Mouse (Mus musculus) cerebellum, adult 8-10 months (tissue): ENCODE data around the gene Rsph3a.
"Not testable (repeated sequence)": the region's sequence is repeated elsewhere in the genome, so short reads cannot be mapped to it uniquely, and the experiment has no call there.

Source experiments
- DNase-seq: peaks from one replicate; pipeline ENCODE4 v3.0.0; 2022

The Rsph3a gene

DNA sequence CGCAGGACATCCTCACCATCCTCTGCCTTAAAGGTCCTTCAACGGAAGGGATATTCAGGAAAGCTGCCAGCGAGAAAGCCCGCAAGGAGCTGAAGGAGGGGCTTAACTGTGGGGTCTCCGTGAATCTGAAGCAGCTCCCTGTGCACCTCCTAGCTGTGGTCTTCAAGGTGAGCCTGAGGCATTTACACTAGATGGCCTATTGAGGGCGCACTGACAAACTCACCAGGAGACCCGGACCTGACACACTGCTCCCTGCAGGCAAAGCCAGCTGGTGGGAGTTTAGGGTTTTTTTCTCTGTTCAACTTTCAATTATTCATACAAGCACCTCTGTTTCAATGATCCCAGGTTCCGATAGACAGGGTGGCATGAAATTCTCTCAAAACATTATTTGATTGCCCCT, 16.1 kb upstream of the Rsph3a start:
- DNase-seq, result no peak

DNA sequence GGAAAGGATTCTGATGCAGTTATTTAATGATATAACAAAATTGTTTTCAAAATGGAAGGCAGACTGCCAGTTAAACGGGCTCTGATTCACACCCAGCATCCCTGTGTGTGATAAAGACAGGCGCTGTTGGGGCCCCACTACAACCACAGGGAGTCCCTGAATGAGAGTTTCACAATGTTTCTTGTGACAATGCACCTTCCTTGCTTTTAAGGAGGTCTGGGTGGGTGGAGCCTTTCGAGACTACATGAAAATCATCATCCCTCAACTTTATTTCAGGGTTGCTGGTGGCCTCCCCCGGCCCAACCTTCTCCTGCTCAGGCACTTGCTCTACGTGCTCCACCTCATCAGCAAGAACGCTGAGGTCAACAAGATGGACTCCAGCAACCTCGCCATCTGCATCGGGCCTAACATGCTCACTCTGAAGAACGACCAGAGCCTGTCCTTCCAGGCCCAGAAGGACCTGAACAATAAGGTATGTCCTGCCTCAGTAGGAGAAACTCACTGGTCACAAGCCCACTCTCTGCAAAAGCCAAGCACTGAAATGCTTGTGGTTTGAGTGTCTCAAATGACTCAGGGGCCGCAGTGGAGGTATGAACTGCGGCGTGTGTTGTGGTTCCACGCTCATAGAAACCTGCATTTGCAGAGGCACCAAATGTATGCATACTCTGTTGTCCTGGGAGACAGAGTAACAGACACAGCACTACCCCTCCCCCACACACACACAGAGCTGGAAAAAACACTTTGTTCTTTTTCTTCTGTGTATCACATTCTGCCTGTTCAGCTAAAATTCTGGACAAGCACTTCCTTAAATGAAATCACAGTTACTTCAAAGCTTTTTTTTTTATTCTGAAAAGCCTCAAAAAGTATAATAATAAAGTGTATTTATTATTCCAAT, 14.1 kb upstream of the Rsph3a start:
- DNase-seq, result no peak

DNA sequence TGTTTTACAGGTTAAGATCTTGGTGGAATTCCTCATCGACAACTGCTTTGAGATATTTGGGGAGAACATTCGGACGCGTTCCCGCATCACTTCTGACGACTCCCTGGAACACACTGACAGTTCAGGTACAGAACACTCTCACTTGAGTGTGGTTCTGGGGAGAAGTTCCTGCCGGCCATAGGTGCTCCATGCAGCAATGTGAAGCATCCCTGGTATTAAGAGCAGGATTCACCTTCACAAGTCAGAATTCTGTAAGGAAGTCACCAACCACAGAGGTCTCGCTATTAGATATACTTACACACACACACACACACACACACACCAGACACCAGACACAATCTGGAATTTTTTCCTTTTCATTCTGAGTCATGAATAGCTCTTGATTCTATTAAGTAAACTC, 13.3 kb upstream of the Rsph3a start:
- DNase-seq, result not testable (repeated sequence)

DNA sequence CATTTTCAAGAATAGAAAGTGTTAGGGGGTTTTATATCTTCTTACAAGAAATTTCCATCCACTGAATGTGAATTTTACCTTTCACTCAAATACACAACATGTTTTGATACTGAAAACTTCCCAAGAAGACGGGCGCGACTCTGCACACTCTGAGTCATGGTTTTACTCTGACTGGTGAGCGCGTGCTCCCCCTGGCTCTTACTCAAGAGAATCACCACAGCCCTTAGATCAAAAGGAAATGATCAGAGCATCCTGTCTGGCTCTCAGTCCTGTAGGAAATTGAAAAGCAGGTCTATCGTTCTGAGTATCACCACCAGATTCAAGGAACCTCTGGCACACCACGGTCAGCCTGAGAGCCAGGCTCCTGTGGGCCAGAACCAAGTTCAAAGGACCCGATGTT, 5.8 kb upstream of the Rsph3a start:
- DNase-seq, result no peak

DNA sequence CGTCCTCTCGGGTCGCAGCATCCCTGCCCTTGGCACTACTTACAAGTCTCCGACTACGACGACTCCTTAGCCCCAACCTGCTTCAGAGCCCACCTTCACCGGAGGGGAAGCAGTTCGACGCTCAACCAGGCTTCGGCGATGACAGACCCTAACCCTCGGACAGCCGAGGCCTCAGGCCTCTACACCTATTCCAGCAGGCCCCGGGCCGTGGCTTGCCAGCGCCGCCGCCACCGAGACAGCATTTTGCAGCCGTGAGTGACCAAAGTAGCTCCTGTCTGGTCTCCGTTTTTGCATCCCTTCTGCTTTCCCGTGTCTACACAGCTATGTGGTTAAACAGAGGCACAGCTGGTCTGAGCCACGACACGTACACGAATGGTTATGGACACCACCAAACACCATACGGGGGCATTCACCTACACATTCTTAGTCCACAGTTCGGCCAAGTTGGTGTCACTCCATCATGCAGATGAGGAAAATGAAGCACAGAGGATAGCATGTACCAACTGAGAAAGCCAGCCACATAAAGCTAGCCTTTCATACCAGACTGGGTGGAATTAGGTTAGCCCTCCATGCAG, 726 bp downstream of the Rsph3a start:
- DNase-seq, result not testable (repeated sequence)

DNA sequence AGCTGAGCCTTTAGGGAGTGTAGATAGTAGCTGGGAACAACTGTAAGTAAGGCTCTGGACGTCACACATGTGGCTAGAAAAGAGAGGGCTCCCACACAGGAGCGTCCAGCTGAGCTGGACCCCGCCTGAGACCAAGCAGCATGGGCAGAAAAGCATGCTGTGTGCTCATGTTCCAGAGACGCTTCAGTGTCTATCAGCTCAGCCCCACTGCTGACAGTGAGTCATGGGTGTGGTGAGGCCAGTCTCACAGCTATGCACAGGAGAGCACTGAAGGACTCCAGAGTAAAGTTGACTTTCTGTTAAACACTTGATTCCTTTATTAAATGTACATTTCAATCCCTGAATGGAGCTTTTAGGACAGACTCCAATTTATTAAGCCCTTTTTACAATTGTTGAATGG, 5.9 kb downstream of the Rsph3a start:
- DNase-seq, result not testable (repeated sequence)

DNA sequence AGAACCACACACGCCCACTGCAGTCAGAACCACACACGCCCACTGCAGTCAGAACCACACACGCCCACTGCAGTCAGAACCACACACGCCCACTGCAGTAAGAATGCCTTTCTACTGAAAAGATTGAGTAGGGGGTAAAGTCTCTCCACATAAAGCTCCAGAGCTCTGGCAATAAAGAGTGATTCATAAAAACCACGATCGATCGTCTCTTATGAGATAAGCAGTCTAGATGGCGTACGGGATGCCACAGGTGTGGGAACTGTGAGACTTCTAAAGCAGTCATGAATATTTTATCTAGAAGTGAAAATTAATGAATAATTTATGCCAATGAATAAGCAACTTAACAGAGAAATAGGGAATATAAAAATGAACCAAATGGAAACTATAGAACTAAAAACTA, 11.8 kb downstream of the Rsph3a start:
- not testable (repeated sequence) for DNase-seq

DNA sequence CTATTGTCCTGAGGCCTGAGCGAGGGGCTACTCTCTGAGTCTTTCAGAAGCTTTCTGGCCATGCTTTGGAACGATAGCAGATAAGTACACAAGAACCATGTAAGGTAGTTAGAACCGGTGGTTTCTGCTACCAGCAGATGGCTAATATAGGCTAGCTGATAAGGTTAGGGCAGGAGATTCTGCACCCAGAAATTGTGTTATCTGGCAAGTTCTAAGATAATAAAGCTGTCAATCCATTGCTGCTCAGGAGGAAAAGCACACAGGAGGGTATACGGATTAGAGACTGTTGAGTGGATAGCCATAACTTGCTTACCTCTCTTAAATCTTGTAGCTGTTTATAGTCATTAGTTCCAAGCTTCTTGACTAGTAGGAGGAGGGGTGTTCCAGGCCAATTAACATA, 17.9 kb downstream of the Rsph3a start:
- DNase-seq, result not testable (repeated sequence)

DNA sequence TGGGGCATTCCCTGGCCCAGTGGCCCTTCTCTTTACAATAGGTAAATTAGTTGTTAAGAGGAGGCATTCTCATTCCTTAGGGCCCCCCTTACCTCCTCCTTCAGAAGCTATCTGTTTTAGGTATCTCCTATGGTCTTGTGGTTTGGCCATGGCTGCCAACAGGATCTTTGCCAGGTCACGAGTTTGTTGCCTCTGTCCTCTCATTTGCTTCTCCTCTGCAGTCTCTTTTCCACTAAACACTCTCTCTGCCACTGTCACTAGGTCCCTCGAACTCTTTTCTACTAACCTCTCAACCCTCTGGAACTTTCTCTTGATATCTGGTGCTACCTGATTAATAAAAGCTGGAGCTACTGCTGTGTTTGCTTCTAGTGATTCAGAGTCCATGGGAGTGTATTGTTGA, 19.0 kb downstream of the Rsph3a start:
- not testable (repeated sequence) for DNase-seq

DNA sequence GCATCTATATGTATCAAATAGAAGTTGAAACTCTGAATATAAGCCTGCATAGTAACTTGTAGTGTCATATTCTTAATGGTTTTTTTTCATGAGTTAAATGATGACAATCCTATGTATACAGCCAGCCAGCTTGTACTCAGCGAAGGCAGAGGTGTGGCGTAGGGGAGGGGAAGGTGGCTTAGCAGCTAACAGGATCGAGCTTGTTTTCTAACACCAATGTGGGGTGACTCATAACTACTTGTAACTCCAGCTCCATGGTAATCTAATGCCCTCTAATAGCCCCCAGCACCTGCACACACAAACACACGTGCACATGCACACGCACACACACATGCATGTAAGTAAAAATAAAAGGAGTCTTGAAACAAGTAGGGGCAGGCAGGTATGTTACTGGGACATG, 23.1 kb downstream of the Rsph3a start:
- DNase-seq, result not testable (repeated sequence)

DNA sequence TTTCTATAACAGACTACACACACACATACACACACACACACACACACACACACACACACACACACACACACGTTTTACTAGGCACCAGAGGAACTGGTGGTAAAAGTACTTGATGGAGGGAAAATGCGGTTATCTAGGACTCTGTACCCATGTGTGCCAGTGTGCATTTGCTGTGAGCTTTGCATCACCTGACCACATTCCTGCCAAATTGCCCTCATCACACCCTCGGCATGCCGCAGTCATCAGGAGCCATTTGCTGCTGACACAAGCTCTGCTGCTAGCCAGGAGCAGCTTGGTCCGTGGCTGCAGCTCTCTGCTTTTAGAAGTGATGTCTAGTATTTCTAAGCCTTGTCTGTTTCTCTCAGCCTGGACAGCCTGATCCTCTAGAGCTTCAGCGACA, 24.4 kb downstream of the Rsph3a start:
- not testable (repeated sequence) for DNase-seq

DNA sequence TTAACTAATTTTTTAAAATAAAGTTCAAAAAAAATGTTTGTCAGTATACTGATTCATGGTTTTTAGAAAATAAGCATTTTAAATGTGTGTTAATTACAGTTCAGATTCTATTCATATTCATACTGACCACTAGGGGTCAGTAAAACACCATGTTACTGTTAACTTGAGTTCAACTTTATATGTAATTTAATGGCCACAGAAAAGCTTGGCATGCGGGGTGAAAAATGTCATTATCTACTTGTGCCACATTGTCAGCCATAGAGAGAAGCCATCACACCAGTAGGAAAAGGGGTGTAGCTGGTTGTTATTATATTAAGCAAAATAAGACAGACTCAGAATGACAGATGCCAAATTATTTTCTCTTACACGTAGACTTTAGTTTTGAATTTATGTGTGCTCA, 38.1 kb downstream of the Rsph3a start:
- not testable (repeated sequence) for DNase-seq

DNA sequence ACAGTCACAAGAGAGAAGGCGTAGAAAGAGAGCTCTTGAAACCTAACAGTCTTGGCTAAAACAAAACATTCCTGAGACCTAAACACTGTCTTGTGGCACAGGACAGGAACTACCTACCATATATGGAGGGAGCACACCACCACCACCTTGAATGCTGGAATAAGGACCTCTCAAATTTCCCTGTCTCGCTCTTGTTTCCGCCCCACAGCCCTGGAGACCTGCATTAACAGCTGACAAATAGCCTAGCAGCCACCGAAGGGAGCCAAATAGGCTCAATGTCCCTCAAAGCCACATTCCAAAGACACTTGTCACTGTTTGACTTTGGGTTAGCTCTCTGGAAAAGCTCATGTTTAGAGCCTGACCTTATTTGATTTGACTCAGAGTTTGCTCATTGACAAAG, 40.2 kb downstream of the Rsph3a start:
- not testable (repeated sequence) for DNase-seq

DNA sequence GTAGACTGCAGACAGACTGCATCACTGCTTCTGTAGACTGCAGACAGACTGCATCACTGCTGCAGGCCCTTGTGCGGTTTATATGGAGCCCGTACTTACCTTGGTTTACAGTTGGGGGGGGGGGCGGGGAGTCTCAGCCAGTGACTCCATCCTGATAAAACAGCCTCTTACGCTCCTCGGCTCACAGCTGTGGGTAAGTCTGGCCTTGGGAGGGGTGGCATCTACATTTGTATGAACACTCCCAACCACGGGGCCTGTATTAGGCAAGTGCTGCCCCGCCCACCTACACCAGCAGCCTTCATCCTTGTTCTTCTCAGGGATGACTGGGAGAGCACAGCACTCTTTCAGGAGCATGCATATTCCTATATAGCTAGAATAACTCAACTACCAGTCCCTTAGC, 41.6 kb downstream of the Rsph3a start:
- DNase-seq, result not testable (repeated sequence)

DNA sequence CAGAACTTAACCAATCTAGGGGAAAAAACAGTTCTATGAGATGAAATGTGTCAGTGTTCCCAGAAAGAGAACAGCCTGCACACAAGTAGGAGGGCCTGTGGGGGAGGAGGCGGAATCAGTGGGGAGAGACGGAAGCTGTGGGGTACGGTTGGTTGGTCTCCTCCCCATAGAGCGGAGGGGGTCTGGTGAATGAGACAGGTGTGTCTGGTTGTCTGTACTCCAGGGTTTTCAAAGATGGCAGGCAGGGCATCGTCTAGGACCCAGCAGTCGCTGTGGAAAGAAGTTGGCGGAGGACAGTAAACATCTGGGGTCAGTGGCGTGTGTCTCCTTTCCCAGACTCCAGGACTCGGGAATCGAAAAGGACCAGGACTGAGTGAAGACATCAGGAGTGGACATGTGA, 57.8 kb downstream of the Rsph3a start:
- DNase-seq, result not testable (repeated sequence)

DNA sequence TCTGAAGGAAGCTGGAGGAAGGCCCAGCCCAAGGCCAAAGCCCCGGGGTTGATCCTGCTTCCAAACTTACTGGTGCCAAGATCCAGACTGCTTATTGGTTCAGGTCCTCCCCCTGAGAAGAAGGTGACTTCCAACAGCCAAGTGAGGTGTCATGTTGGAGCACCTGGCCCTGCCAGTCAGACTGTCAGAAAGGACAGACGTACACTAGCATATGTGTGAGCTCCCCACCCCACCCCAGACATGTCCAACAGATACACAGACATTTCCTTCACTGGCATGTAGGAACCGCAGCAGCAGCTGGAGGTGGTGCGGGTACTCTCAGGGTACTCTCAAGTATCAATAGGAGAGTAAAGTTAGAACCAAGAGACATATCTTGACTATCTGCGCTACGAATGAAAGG, 61.4 kb downstream of the Rsph3a start:
- DNase-seq, result not testable (repeated sequence)

DNA sequence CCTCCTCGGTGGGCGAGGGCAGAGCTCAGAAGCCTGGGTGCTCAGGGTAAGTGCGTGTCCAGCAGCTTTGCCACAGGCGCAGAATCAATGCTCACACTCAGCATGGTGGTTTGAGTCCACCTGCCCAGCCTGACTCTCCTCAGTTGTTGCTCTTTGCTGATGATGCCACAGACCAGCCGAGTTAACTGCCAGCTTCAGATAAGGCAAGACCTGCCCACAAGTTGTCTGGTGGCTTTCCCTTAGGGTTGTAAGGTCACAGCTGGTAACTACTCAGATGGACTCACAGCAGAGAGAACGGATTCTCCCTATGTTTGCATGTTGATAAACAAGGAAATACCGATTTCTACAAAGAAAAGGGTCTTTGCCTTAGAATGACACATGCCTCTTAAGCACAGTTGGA, 64.2 kb downstream of the Rsph3a start:
- DNase-seq, result not testable (repeated sequence)

DNA sequence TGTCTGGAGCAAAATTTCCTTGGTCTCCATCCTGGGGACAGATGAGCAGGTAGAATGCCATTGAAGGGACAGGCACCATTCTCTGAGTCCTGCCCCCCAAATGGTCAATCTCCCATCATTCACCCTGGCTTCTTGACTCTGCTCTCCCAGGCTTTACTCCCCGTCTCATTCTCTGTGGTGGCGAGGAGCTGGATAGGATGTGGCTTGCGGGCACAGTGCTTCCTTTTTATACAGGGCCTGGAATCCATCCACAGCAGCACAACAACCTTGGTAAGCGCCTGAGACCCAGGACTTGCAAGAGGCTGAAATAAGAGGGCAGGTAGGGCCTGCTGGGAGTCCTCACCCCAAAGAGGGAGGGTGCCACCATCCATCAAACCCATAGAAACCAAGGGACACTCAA, 68.6 kb downstream of the Rsph3a start:
- not testable (repeated sequence) for DNase-seq

DNA sequence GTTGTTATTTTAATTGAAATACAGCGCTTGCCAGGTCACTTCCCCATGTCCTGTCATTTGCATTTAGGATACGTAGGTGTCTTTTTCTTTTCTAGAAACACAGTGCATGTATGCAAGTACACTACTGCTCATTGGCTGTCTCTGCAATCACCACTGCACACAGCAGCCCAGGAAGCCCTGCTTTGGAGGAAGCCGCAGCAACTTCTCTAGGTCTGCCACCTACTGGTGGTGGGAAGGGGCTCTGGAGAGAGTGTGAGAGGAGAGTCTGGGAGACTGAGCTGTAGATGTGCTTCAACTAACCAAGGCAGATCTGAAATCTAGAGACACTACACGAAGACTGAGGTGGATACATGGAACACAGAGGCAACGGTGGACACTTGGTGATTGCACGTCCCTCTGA, 77.3 kb downstream of the Rsph3a start:
- DNase-seq, result not testable (repeated sequence)

DNA sequence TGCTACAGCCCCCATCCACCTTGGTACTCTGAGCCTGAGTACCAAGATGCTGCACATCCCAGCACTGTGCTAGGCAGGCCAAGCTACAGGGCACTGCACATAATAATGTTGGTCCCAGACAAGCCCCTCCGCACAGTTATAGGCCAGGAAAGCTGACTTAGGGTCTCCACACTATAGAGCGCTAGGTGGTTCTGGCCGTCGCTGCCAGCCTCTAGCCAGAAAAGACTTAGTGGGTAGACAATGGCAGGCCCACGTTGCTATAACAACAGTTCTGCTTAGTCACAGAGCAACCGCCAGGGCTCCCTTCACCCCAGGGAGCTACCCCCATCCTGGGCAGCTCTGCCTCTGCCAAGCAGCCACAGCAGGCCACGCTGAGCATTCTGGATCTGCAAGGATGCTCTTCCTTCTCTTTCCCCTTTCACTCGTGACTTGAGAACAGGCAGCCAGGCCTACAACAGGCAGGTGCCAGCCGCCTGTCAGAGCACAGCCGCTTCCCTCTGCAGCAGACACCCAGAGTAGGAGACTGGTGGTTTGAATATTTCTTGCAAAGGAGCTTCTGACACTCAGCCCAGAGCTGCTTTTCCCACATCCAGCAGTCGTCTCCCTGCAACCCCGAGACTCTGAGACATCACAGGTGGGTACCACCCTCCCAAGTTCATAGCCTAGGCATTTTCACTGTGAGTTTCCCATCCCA, 82.2 kb downstream of the Rsph3a start:
- not testable (repeated sequence) for DNase-seq
